Mouse (Mus musculus) hindbrain, embryonic 13.5 days (tissue): Measurements from ENCODE around the gene Edar. TPM values are rescaled to one million over a fixed set of nuclear protein-coding genes. Genes with fewer than 3 reads are reported as not detected.

Experiments
- ATAC-seq: fragments of 200-750 bp; cut with Nextera tagmentation; 2 replicates; pipeline ENCODE4 v1.8.0; 2017; ENCODE audit warnings: moderate TSS enrichment; ENCODE audit not compliant: low FRiP score
- H3K27ac ChIP-seq: fragments of 300-500 bp; sonication (generic); 2 replicates; pipeline ENCODE4 v1.5.1; 2015; ENCODE audit warnings: inconsistent platforms, mild to moderate bottlenecking, moderate library complexity
- H3K27me3 ChIP-seq: fragments of 300-500 bp; sonication (generic); 2 replicates; pipeline ENCODE4 v1.6.1; 2015; ENCODE audit warnings: mild to moderate bottlenecking, inconsistent platforms
- H3K36me3 ChIP-seq: fragments of 300-500 bp; sonication (generic); 2 replicates; pipeline ENCODE4 v1.6.1; 2015; ENCODE audit warnings: mild to moderate bottlenecking, inconsistent platforms
- H3K4me1 ChIP-seq: fragments of 300-500 bp; sonication (generic); replicated peaks from 2 replicates; pipeline ENCODE4 v1.6.1; 2015; ENCODE audit warnings: inconsistent platforms
- H3K4me2 ChIP-seq: fragments of 300-500 bp; sonication (generic); 2 replicates; pipeline ENCODE4 v1.6.1; 2015; ENCODE audit warnings: inconsistent platforms, mild to moderate bottlenecking, moderate library complexity
- H3K4me3 ChIP-seq: fragments of 300-500 bp; sonication (generic); 2 replicates; pipeline ENCODE4 v1.5.1; 2015; ENCODE audit warnings: mild to moderate bottlenecking, inconsistent platforms
- H3K9ac ChIP-seq: fragments of 300-500 bp; sonication (generic); 2 replicates; pipeline ENCODE4 v1.6.1; 2015; ENCODE audit warnings: mild to moderate bottlenecking, inconsistent platforms
- H3K9me3 ChIP-seq: fragments of 300-500 bp; sonication (generic); 2 replicates; pipeline ENCODE4 v1.6.1; 2016; ENCODE audit warnings: inconsistent platforms
- WGBS: fragments of 180-500 bp; shearing (Covaris S2); methylation state at CpG from one replicate; pipeline ENCODE4 v1.1.7; 2015; 5-methylcytosine and 5-hydroxymethylcytosine counted together
- polyA plus RNA-seq: library from polyadenylated mRNA; unstranded; fragments of >200 nt; fragmentation: Nextera tagmentation; extraction: Ambion mirVana; gene quantifications from 2 replicates; pipeline ENCODE4 v1.2.1, GENCODE M21; 2015

The Edar gene
- polyA plus RNA-seq, 1 experiment from 2014 or later = 0.21 TPM

GRCm38 (mm10) chr10:58644194-58644593 lies 31.3 kb downstream of the Edar start:
- ATAC-seq = no peak
- Histone ChIP-seq H3K4me1 (peaks cover 16% of the 10 kb centered on the region; the same call in 1 of the 2 replicates), H3K4me2 (no peak overlapping the region), H3K4me3 (no peak overlapping the region), H3K36me3 (no peaks in the 10 kb centered on the region), H3K27me3 (no peaks in the 10 kb centered on the region), H3K9me3 (no peaks in the 10 kb centered on the region), H3K27ac (no peak overlapping the region), H3K9ac (no peak overlapping the region)
- WGBS = 73% methylated on average over 7 of the region's 7 CpGs

- no peaks in the 10 kb centered on the region for H3K36me3 ChIP-seq
- no peak overlapping the region for H3K4me2 ChIP-seq
- no peaks in the 10 kb centered on the region for H3K9me3 ChIP-seq
- WGBS = 94% methylated on average over 9 of the region's 9 CpGs
- H3K4me1 ChIP-seq = peaks cover 20% of the 10 kb centered on the region; the same call in 1 of the 2 replicates
- no peak overlapping the region for H3K27ac ChIP-seq
- no peak overlapping the region for H3K9ac ChIP-seq
- no peak overlapping the region for H3K4me3 ChIP-seq
- ATAC-seq = no peak
- H3K27me3 ChIP-seq = no peaks in the 10 kb centered on the region
Measured at GRCm38 (mm10) chr10:58643001-58643400, 32.5 kb downstream of the Edar start.

GRCm38 (mm10) chr10:58641631-58642030 lies 33.8 kb downstream of the Edar start:
- Histone ChIP-seq H3K9me3 (no peaks in the 10 kb centered on the region), H3K4me3 (no peak overlapping the region), H3K4me1 (peaks cover 28% of the 10 kb centered on the region), H3K4me2 (no peak overlapping the region), H3K36me3 (no peaks in the 10 kb centered on the region), H3K27me3 (no peaks in the 10 kb centered on the region), H3K27ac (no peak overlapping the region), H3K9ac (no peak overlapping the region)
- WGBS = 83% methylated on average over 10 of the region's 10 CpGs
- no peak for ATAC-seq

- ATAC-seq = no peak
- no peak overlapping the region for H3K9ac ChIP-seq
- WGBS = 41% methylated on average over 19 of the region's 19 CpGs
- no peak overlapping the region for H3K27ac ChIP-seq
- H3K27me3 ChIP-seq = no peaks in the 10 kb centered on the region
- no peaks in the 10 kb centered on the region for H3K9me3 ChIP-seq
- H3K4me3 ChIP-seq = no peak overlapping the region
- H3K4me1 ChIP-seq = peaks cover 32% of the 10 kb centered on the region
- no peak overlapping the region for H3K4me2 ChIP-seq
- no peaks in the 10 kb centered on the region for H3K36me3 ChIP-seq
Measured at GRCm38 (mm10) chr10:58640446-58641400, 34.7 kb downstream of the Edar start.

- ATAC-seq = no peak
- no peaks in the 10 kb centered on the region for H3K27me3 ChIP-seq
Measured at GRCm38 (mm10) chr10:58639291-58639690, 36.2 kb downstream of the Edar start.

GRCm38 (mm10) chr10:58636431-58637080 lies 38.9 kb downstream of the Edar start:
- Histone ChIP-seq H3K4me3 (no peak overlapping the region), H3K9me3 (no peaks in the 10 kb centered on the region), H3K36me3 (no peaks in the 10 kb centered on the region), H3K4me2 (no peak overlapping the region), H3K27ac (no peak overlapping the region), H3K9ac (no peak overlapping the region), H3K4me1 (peaks cover 36% of the 10 kb centered on the region), H3K27me3 (no peaks in the 10 kb centered on the region)
- ATAC-seq = no peak
- WGBS = 39% methylated on average over 7 of the region's 7 CpGs

More at GRCm38 (mm10) chr10:58639291-58639690, 36.2 kb downstream of the Edar start:
- 81% methylated on average over 6 of the region's 6 CpGs for WGBS
- H3K9ac ChIP-seq = no peak overlapping the region
- H3K9me3 ChIP-seq = no peaks in the 10 kb centered on the region
- H3K27ac ChIP-seq = no peak overlapping the region
- no peak overlapping the region for H3K4me2 ChIP-seq
- peaks cover 32% of the 10 kb centered on the region for H3K4me1 ChIP-seq
- no peak overlapping the region for H3K4me3 ChIP-seq
- H3K36me3 ChIP-seq = no peaks in the 10 kb centered on the region

- no peaks in the 10 kb centered on the region for H3K27me3 ChIP-seq
- H3K4me1 ChIP-seq = peaks cover 16% of the 10 kb centered on the region
- H3K9ac ChIP-seq = no peak overlapping the region
- 88% methylated on average over 2 of the region's 2 CpGs for WGBS
- no peak overlapping the region for H3K27ac ChIP-seq
- no peak for ATAC-seq
- no peaks in the 10 kb centered on the region for H3K9me3 ChIP-seq
- no peaks in the 10 kb centered on the region for H3K36me3 ChIP-seq
- no peak overlapping the region for H3K4me3 ChIP-seq
- H3K4me2 ChIP-seq = no peak overlapping the region
Measured at GRCm38 (mm10) chr10:58633507-58633906, 41.9 kb downstream of the Edar start.

- ATAC-seq = peak; percentile 53; the same call in 1 of the 2 replicates
- Histone ChIP-seq H3K9ac (no peak overlapping the region), H3K27me3 (no peaks in the 10 kb centered on the region), H3K4me2 (no peak overlapping the region), H3K36me3 (no peaks in the 10 kb centered on the region), H3K9me3 (no peaks in the 10 kb centered on the region), H3K4me3 (no peak overlapping the region), H3K4me1 (peaks cover 4% of the 10 kb centered on the region; the same call in 1 of the 2 replicates), H3K27ac (no peak overlapping the region)
Measured at GRCm38 (mm10) chr10:58627569-58627968, 47.9 kb downstream of the Edar start.

GRCm38 (mm10) chr10:58624848-58625711 lies 50.4 kb downstream of the Edar start:
- H3K4me2 ChIP-seq = no peak overlapping the region
- no peak overlapping the region for H3K9ac ChIP-seq
- H3K4me3 ChIP-seq = no peak overlapping the region
- no peaks in the 10 kb centered on the region for H3K27me3 ChIP-seq
- H3K4me1 ChIP-seq = no peaks in the 10 kb centered on the region
- ATAC-seq = no peak
- no peak overlapping the region for H3K27ac ChIP-seq
- no peaks in the 10 kb centered on the region for H3K9me3 ChIP-seq
- H3K36me3 ChIP-seq = no peaks in the 10 kb centered on the region
- 77% methylated on average over 12 of the region's 12 CpGs for WGBS

GRCm38 (mm10) chr10:58619266-58619665 lies 56.2 kb downstream of the Edar start:
- ATAC-seq = no peak
- Histone ChIP-seq H3K36me3 (no peaks in the 10 kb centered on the region), H3K4me3 (no peak overlapping the region), H3K27ac (no peak overlapping the region), H3K4me2 (no peak overlapping the region), H3K9ac (no peak overlapping the region), H3K27me3 (no peaks in the 10 kb centered on the region), H3K9me3 (no peaks in the 10 kb centered on the region), H3K4me1 (peaks cover 15% of the 10 kb centered on the region; the same call in 1 of the 2 replicates)
- 62% methylated on average over 4 of the region's 4 CpGs for WGBS

GRCm38 (mm10) chr10:58618501-58619216 lies 56.8 kb downstream of the Edar start:
- Histone ChIP-seq H3K36me3 (no peaks in the 10 kb centered on the region), H3K4me1 (peaks cover 15% of the 10 kb centered on the region; the same call in 1 of the 2 replicates), H3K4me3 (no peak overlapping the region), H3K27me3 (no peaks in the 10 kb centered on the region), H3K9me3 (no peaks in the 10 kb centered on the region), H3K4me2 (no peak overlapping the region), H3K27ac (no peak overlapping the region), H3K9ac (no peak overlapping the region)
- 91% methylated on average over 17 of the region's 17 CpGs for WGBS
- no peak for ATAC-seq
